Mouse (Mus musculus) intestine, embryonic 15.5 days (tissue): ENCODE measurements around the gene Tfip11. TPM values are rescaled to one million over a fixed set of nuclear protein-coding genes. Genes with fewer than 3 reads are reported as not detected.
A peak's percentile ranks its signal among the peaks of the same experiment; 100 is the strongest.

Experiments used
- ATAC-seq: fragments of 200-750 bp; cut with Nextera tagmentation; 2 replicates; pipeline ENCODE4 v1.8.0; 2017; ENCODE audit warnings: moderate TSS enrichment, moderate library complexity
- H3K27ac ChIP-seq: fragments of 300-500 bp; sonication (generic); 2 replicates; pipeline ENCODE4 v1.5.1; 2015; ENCODE audit warnings: mild to moderate bottlenecking, inconsistent platforms
- H3K27me3 ChIP-seq: fragments of 300-500 bp; sonication (generic); replicated peaks from 2 replicates; pipeline ENCODE4 v1.6.1; 2015; ENCODE audit warnings: inconsistent platforms
- H3K36me3 ChIP-seq: fragments of 300-500 bp; sonication (generic); 2 replicates; pipeline ENCODE4 v1.6.1; 2015; ENCODE audit warnings: inconsistent platforms
- H3K4me1 ChIP-seq: fragments of 300-500 bp; sonication (generic); replicated peaks from 2 replicates; pipeline ENCODE4 v1.6.1; 2015; ENCODE audit warnings: inconsistent platforms
- H3K4me2 ChIP-seq: fragments of 300-500 bp; sonication (generic); replicated peaks from 2 replicates; pipeline ENCODE4 v1.6.1; 2015; ENCODE audit warnings: mild to moderate bottlenecking, inconsistent platforms
- H3K4me3 ChIP-seq: fragments of 300-500 bp; sonication (generic); replicated peaks from 2 replicates; pipeline ENCODE4 v1.5.1; 2015; ENCODE audit warnings: inconsistent platforms
- H3K9ac ChIP-seq: fragments of 300-500 bp; sonication (generic); 2 replicates; pipeline ENCODE4 v1.6.1; 2015; ENCODE audit warnings: inconsistent platforms
- H3K9me3 ChIP-seq: fragments of 300-500 bp; sonication (generic); 2 replicates; pipeline ENCODE4 v1.6.1; 2016; ENCODE audit warnings: inconsistent platforms
- WGBS: fragments of 180-500 bp; shearing (Covaris S2); methylation state at CpG from one replicate; pipeline ENCODE4 v1.1.7; 2015; 5-methylcytosine and 5-hydroxymethylcytosine counted together
- polyA plus RNA-seq: library from polyadenylated mRNA; unstranded; fragments of >200 nt; fragmentation: Nextera tagmentation; extraction: Ambion mirVana; gene quantifications from 2 replicates; pipeline ENCODE4 v1.2.1, GENCODE M21; 2015

The Tfip11 gene
- polyA plus RNA-seq, 1 experiment from 2014 or later = 25.5 TPM

GRCm38 (mm10) chr5:112378716-112379115, 52.6 kb downstream of the Tfip11 start:
- no peak for ATAC-seq
- WGBS = 73% methylated on average over 6 of the region's 6 CpGs
- Histone ChIP-seq H3K27me3 (no peaks in the 10 kb centered on the region), H3K4me2 (no peak overlapping the region), H3K27ac (no peak overlapping the region), H3K9ac (no peak overlapping the region), H3K4me1 (no peaks in the 10 kb centered on the region; the same call in 1 of the 2 replicates), H3K9me3 (no peaks in the 10 kb centered on the region), H3K36me3 (peaks cover 15% of the 10 kb centered on the region; the same call in 1 of the 2 replicates), H3K4me3 (no peak overlapping the region)

GRCm38 (mm10) chr5:112381154-112381553, 55.0 kb downstream of the Tfip11 start:
- WGBS = 82% methylated on average over 11 of the region's 11 CpGs
- no peak overlapping the region for H3K4me3 ChIP-seq
- H3K9ac ChIP-seq = no peak overlapping the region
- no peaks in the 10 kb centered on the region for H3K9me3 ChIP-seq
- H3K27me3 ChIP-seq = no peaks in the 10 kb centered on the region
- 0 out of 2 replicates have a peak, but pooled peaks cover 5% of the 10 kb centered on the region for H3K36me3 ChIP-seq
- no peaks in the 10 kb centered on the region; the same call in 1 of the 2 replicates for H3K4me1 ChIP-seq
- no peak for ATAC-seq
- no peak overlapping the region for H3K4me2 ChIP-seq
- H3K27ac ChIP-seq = no peak overlapping the region

GRCm38 (mm10) chr5:112382042-112382441, 55.9 kb downstream of the Tfip11 start:
- Histone ChIP-seq H3K27me3 (no peaks in the 10 kb centered on the region), H3K4me2 (no peak overlapping the region), H3K27ac (no peak overlapping the region), H3K36me3 (0 out of 2 replicates have a peak, but pooled peaks cover 5% of the 10 kb centered on the region), H3K4me1 (no peaks in the 10 kb centered on the region; the same call in 1 of the 2 replicates), H3K4me3 (no peak overlapping the region), H3K9me3 (no peaks in the 10 kb centered on the region), H3K9ac (no peak overlapping the region)
- ATAC-seq = no peak
- WGBS = 56% methylated on average over 9 of the region's 9 CpGs

- 0 out of 2 replicates have a peak, but pooled peaks have one; percentile 33 for ATAC-seq
- Histone ChIP-seq H3K4me2 (no peak overlapping the region), H3K4me3 (no peak overlapping the region), H3K9ac (no peak overlapping the region), H3K27ac (0 out of 2 replicates have a peak overlapping the region, but pooled peaks have one; percentile 27), H3K9me3 (no peaks in the 10 kb centered on the region), H3K27me3 (no peaks in the 10 kb centered on the region), H3K4me1 (no peaks in the 10 kb centered on the region; the same call in 1 of the 2 replicates), H3K36me3 (0 out of 2 replicates have a peak, but pooled peaks cover 5% of the 10 kb centered on the region)
- WGBS = 38% methylated on average over 17 of the region's 17 CpGs
Observed at GRCm38 (mm10) chr5:112382641-112383330, 56.6 kb downstream of the Tfip11 start.

GRCm38 (mm10) chr5:112384805-112385472, 58.8 kb downstream of the Tfip11 start:
- WGBS = 88% methylated on average over 13 of the region's 13 CpGs
- Histone ChIP-seq H3K4me3 (no peak overlapping the region), H3K27me3 (no peaks in the 10 kb centered on the region), H3K36me3 (no peaks in the 10 kb centered on the region), H3K4me2 (no peak overlapping the region), H3K4me1 (no peaks in the 10 kb centered on the region; the same call in 1 of the 2 replicates), H3K9me3 (no peaks in the 10 kb centered on the region), H3K9ac (no peak overlapping the region), H3K27ac (no peak overlapping the region)
- ATAC-seq = no peak

- no peak overlapping the region for H3K4me2 ChIP-seq
- H3K9me3 ChIP-seq = no peaks in the 10 kb centered on the region
- no peaks in the 10 kb centered on the region; the same call in 1 of the 2 replicates for H3K4me1 ChIP-seq
- H3K4me3 ChIP-seq = no peak overlapping the region
- no peaks in the 10 kb centered on the region for H3K36me3 ChIP-seq
- no peak overlapping the region for H3K27ac ChIP-seq
- ATAC-seq = peak; percentile 69
- H3K9ac ChIP-seq = no peak overlapping the region
- 71% methylated on average over 2 of the region's 2 CpGs for WGBS
- H3K27me3 ChIP-seq = 0 out of 2 replicates have a peak, but pooled peaks cover under 1% of the 10 kb centered on the region
Observed at GRCm38 (mm10) chr5:112385973-112386372, 59.8 kb downstream of the Tfip11 start.

Other genes starting within 250 kb of the Tfip11 start
- gene Cryba4, start 73.8 kb upstream of the Tfip11 start, polyA plus RNA-seq = 1.7 and 1.8 TPM in 2 replicates
- gene Crybb1, start 70.5 kb upstream of the Tfip11 start, polyA plus RNA-seq = 1.9 and 2.4 TPM in 2 replicates
- gene Tpst2, start 49.7 kb upstream of the Tfip11 start, polyA plus RNA-seq = 43.1 and 45.3 TPM in 2 replicates
- 32.2 and 35.4 TPM in 2 replicates for gene Srrd, start 16.7 kb downstream of the Tfip11 start, polyA plus RNA-seq
- gene Hps4, start 16.7 kb downstream of the Tfip11 start, polyA plus RNA-seq = 38.7 and 41.8 TPM in 2 replicates
- 0.16 and 0.23 TPM in 2 replicates for gene Gm6583, start 29.7 kb downstream of the Tfip11 start, polyA plus RNA-seq
- gene Asphd2, start 68.5 kb downstream of the Tfip11 start, polyA plus RNA-seq = 8.5 and 10.1 TPM in 2 replicates
- not detected in 2 replicates for gene Gm6588, start 123.1 kb downstream of the Tfip11 start, polyA plus RNA-seq